Mouse (Mus musculus) MEL (cell line): ENCODE measurements at regions not wholly inside any gene's neighbourhood (a gene's known extent, or its start where the extent isn't known, plus 50 kb on each side); places are given as distances from the start of the nearest gene placed in this dataset.

ENCODE experiments used
- CTCF ChIP-seq, 3 experiments: IDR thresholded peaks in 2 of 3; conservative IDR thresholded peaks in 1 of 3; 2 replicates each; pipeline ENCODE4 v1.5.1; 2011 to 2012; ENCODE audit warnings: low read length in 3 of 3, low read depth in 2 of 3, mild to moderate bottlenecking in 2 of 3, improper control_type of control experiment in 1 of 3, inconsistent platforms in 1 of 3, mixed read lengths in 1 of 3, moderate library complexity in 1 of 3; ENCODE audit not compliant: control insufficient read depth in 1 of 3, insufficient read depth in 1 of 3, poor library complexity in 1 of 3, severe bottlenecking in 1 of 3
- E2F4 ChIP-seq: IDR thresholded peaks from 2 replicates; pipeline ENCODE4 v1.6.1; 2011; ENCODE audit warnings: low read depth, low read length, improper control_type of control experiment, borderline replicate concordance
- EP300 ChIP-seq, 2 experiments: IDR thresholded peaks; 2 replicates each; pipeline ENCODE4 v1.6.1; 2011; ENCODE audit warnings: improper control_type of control experiment in 2 of 2, low read length in 2 of 2, low read depth in 1 of 2, mild to moderate bottlenecking in 1 of 2
- GABPA ChIP-seq: IDR thresholded peaks from 2 replicates; pipeline ENCODE4 v1.6.1; 2012; ENCODE audit warnings: low read depth, mild to moderate bottlenecking, inconsistent platforms, low read length, improper control_type of control experiment, moderate library complexity
- GATA1 ChIP-seq: IDR thresholded peaks from 2 replicates; pipeline ENCODE4 v1.6.1; 2011; ENCODE audit warnings: low read depth, low read length, improper control_type of control experiment
- HCFC1 ChIP-seq: IDR thresholded peaks from 2 replicates; pipeline ENCODE4 v1.6.1; 2012; ENCODE audit warnings: low read depth, mild to moderate bottlenecking, inconsistent platforms, low read length, improper control_type of control experiment, moderate library complexity
- MAZ ChIP-seq: IDR thresholded peaks from 2 replicates; pipeline ENCODE4 v1.6.1; 2012; ENCODE audit warnings: low read depth, mild to moderate bottlenecking, inconsistent platforms, low read length, improper control_type of control experiment
- MEF2A ChIP-seq: IDR thresholded peaks from 2 replicates; pipeline ENCODE4 v1.6.1; 2014; ENCODE audit warnings: low read depth, mild to moderate bottlenecking, inconsistent platforms, low read length, improper control_type of control experiment; ENCODE audit not compliant: poor library complexity, insufficient replicate concordance, severe bottlenecking; ENCODE audit errors: extremely low read depth
- MYB ChIP-seq: IDR thresholded peaks from 2 replicates; pipeline ENCODE4 v1.6.1; 2011; ENCODE audit warnings: mild to moderate bottlenecking, low read depth, low read length, improper control_type of control experiment
- MYC ChIP-seq: IDR thresholded peaks from 2 replicates; pipeline ENCODE4 v1.6.1; 2011; ENCODE audit warnings: low read depth, mild to moderate bottlenecking, low read length, improper control_type of control experiment, moderate library complexity
- NRF1 ChIP-seq: IDR thresholded peaks from 2 replicates; pipeline ENCODE4 v1.6.1; 2014; ENCODE audit warnings: low read depth, mild to moderate bottlenecking, inconsistent platforms, low read length, improper control_type of control experiment, moderate library complexity; ENCODE audit not compliant: poor library complexity, insufficient read depth, severe bottlenecking
- POLR2A ChIP-seq, 2 experiments: IDR thresholded peaks; 2 replicates each; pipeline ENCODE4 v1.6.1; 2011 to 2012; ENCODE audit warnings: low read length in 2 of 2, mild to moderate bottlenecking in 2 of 2, control low read depth in 1 of 2, improper control_type of control experiment in 1 of 2, low read depth in 1 of 2, moderate library complexity in 1 of 2; ENCODE audit not compliant: control insufficient read depth in 1 of 2, insufficient read depth in 1 of 2, poor library complexity in 1 of 2
- SMC3 ChIP-seq: IDR thresholded peaks from 2 replicates; pipeline ENCODE4 v1.6.1; 2011; ENCODE audit warnings: low read depth, low read length, improper control_type of control experiment

DNA sequence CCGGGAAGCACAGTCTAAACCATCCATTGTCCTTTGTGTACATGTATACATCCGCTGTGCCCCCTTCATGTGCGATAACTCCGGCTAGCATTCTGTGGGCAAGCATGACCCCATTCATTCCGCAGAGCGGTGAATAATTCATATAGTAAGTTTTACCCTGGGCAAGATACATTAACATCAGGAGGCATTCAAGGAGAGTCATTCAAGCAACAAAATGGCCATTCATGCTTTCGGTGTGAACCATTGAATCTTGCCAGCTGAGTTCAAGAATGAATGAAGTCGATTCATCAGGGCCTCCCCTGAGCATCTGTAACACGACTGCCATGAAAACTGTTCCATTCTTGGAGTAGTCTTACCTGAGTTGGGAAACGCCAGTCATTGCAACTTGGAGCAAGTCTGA lies 113.5 kb downstream of the Zfp365 start:
- TF ChIP-seq CTCF (IDR thresholded peaks at IDR 0.05 in 2 of 3, conservative IDR thresholded peaks at IDR 0.05 in 1 of 3; ENCODE audit: control insufficient read depth in 1 of 3, insufficient read depth in 1 of 3, low read depth in 2 of 3, low read length in 3 of 3, poor library complexity in 1 of 3, severe bottlenecking in 1 of 3): no peak
- no peak for TF ChIP-seq POLR2A (IDR thresholded peaks at IDR 0.05; ENCODE audit: control insufficient read depth in 1 of 2, insufficient read depth in 1 of 2, low read depth in 1 of 2, low read length in 2 of 2, poor library complexity in 1 of 2)
- TF ChIP-seq EP300 (IDR thresholded peaks at IDR 0.05; ENCODE audit: low read depth in 1 of 2, low read length in 2 of 2): no peak
- no peak for TF ChIP-seq MYC
- no peak for TF ChIP-seq E2F4
- TF ChIP-seq MEF2A: no peak
- no peak for TF ChIP-seq GATA1
- no peak for TF ChIP-seq NRF1
- TF ChIP-seq MYB: no peak
- TF ChIP-seq GABPA: no peak
- no peak for TF ChIP-seq MAZ
- no peak for TF ChIP-seq SMC3
- no peak for TF ChIP-seq HCFC1
